Mouse (Mus musculus): ENCODE measurements around the gene Ralgapa1.
A peak's percentile ranks its signal among the peaks of the same experiment; 100 is the strongest.
"Not testable (repeated sequence)": the region's sequence is repeated elsewhere in the genome, so short reads cannot be mapped to it uniquely, and the experiment has no call there.

Ralgapa1 gene

DNA sequence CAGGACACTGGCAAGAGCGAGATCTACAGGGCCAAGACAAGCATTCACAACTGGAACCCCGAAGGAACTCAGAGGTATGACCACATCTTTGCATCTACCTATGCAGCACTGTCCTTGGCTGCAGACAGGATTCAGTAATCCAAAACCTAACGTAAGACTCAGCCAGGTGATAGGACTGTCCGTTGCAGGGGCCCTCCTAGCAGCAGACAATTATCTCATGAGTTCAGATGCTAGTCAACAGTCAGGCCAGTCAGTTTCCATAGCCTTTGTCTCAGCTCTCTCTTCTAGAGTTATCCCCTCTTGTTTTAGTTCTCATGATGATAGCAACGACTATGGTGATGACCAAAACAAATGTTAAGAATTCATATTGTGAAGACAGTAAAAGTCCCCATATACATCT lies 20.8 kb downstream of the Ralgapa1 start:
- no peak for DNase-seq (ENCODE audit: low spot score in 2 of 2)

DNA sequence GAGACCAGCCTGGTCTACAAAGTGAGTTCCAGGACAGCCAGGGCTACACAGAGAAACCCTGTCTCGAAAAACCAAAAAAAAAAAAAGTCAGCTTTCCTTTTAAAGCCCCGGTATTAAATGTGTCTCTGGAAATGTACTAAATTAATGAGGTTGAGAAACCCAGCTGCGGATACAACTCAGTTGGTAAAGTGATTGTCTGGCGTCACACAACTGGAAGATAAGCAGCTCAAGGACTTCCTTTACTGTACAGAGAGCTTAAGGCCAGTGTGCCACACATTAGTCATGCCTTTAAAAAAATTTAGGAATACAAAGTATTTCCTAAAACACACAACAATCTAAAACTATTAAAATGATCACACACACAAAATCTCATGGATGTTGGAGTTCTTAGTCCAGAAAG lies 22.2 kb downstream of the Ralgapa1 start:
- no peak for DNase-seq (ENCODE audit: low spot score in 2 of 2)

DNA sequence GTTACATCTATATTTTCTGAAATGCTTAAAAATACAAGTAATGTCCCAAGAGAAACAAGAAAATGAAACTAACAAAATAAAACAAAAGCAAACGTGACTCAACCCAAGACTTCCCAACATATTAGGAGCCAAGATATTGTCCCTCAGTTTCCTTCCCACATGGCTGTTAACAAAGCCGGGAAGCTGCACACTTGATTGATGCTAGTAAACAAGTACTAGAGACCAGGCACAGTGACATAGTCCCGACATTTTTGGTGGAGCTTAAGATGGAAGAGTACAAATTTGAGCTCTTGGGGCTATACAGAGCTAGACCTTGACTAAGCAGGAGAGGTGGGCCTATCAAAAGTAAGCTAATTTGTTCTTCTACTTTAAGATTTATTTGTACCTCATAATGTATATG lies 23.9 kb downstream of the Ralgapa1 start:
- DNase-seq (ENCODE audit: low spot score in 2 of 2), result no peak

DNA sequence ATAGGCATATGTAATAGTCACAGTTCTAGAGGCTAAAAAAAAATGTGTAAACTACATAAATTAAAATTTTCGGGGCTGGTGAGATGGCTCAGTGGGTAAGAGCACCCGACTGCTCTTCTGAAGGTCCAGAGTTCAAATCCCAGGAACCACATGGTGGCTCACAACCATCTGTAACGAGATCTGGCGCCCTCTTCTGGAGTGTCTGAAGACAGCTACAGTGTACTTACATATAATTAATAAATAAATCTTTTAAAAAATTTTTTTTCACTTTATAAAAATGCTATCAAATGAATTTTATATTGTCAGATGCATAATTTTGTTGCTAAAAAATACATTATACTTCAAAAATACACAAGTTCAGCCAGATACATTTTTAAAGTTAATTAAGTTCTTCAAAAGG lies 26.5 kb downstream of the Ralgapa1 start:
- DNase-seq (ENCODE audit: low spot score in 2 of 2), result not testable (repeated sequence)

DNA sequence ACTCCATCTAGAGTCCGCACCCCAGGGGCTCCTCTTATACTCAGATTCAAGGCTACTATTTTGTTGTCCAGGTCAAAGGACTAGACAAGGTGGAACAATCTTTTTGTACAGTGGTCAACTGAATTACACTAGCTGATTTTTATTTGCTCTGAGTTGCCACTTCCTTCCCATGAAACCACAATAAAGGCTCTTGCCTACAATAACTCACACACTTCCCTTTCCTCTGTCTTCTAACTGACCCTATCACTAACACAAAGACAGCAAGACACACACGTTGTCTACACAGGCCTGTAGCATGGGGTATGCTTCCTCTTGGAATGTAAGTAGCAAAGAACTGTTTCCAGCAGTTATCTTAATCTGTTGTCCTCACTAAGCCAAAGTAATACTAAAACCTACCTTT lies 35.7 kb downstream of the Ralgapa1 start:
- DNase-seq (ENCODE audit: low spot score in 2 of 2), result no peak

DNA sequence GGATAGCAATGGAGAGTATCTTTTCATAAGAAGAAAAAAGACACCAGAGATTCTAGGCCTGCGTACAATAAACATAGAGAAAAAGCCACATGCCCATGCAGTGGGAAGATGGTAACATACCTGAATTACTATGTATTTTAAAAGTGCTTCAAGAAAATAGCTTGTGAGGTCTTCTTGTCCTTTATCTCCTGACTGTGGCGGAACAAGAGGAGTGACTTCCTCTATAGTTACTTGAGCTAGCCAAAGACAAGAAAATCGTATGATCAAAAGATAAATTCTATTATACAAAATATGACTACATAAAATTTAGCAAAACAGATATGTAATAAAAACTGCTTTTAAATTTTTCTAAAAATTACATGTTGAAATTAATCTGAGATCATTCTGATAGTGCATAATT lies 38.3 kb downstream of the Ralgapa1 start:
- DNase-seq (ENCODE audit: low spot score in 2 of 2), result no peak

DNA sequence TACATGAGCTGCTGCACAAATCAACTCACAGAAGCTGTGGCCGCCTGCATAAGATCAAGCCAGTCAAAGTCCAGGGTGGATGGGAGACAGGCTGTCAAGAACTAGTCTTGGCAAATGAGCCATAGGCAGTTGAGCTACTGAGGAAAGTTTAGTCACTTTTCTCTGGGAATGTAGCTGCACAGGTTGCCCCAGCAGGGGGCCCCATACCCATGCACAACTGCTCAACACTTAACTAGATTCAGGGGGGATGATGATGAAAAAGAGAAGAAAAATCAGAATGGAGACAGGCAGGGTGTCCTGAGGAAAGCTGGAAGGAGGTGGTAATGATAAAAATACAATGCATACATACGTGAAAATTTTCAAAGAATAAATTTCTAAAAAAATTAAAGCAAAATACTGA lies 42.7 kb downstream of the Ralgapa1 start:
- peak in 1 of 2 experiments; percentile 22 for DNase-seq (ENCODE audit: low spot score in 2 of 2)

DNA sequence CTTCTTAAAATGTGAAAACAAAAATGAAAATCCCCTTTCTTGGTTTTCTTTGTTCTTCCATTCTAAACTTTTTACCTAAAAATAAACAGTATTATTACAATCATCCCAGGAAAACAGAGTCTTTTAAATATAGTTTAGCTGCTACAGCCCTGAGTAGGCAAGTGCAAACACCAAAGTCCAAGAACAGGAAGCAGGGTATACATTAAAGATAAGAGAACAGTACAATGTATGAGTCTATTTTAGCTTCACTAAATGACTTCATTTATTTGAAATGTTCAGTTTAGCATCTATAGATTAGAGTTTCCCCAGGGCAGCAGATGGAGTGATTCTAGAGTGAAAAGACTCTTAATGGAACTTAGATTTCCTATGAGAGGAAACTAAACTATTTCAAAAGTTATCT lies 43.6 kb downstream of the Ralgapa1 start:
- no peak for DNase-seq (ENCODE audit: low spot score in 2 of 2)

DNA sequence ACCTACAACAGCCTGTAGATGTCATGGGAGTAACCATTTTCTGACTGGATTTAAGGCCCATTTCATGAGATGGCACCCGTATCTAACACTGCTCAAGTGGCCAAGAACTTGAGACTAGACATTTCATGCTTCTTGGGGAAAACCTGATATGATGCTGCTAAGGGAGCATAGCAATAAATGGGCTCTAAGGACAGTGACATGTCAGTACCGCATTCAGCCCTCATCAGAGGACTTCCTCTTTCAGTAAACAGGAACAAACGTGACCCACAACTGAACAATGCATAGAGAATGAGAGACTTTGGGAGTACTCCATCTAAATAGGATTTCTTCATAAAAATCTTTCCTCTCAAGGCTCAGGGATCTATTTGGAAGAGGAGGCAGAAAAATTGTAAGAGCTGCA lies 46.7 kb downstream of the Ralgapa1 start:
- no peak for DNase-seq (ENCODE audit: low spot score in 2 of 2)

DNA sequence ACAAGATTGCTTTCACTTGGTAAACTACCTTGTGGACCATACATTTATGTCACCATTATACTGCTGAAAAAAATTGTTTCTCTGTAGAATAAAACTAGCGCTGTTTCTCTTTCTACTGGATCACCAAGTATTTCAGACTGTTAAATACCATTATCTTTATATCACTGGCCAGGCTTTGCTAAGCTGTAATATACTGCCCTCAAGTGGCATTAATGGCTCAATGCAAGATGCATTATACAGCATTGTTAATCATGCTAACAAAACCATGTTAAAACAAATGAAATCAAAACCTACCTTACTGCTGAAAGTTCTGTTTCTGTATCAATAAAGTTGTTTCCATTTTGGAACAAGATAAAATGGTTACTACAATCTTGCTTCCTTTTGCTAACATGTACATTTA lies 100.6 kb downstream of the Ralgapa1 start:
- DNase-seq (ENCODE audit: low spot score in 2 of 2), result peak in 1 of 2 experiments; percentile 10

DNA sequence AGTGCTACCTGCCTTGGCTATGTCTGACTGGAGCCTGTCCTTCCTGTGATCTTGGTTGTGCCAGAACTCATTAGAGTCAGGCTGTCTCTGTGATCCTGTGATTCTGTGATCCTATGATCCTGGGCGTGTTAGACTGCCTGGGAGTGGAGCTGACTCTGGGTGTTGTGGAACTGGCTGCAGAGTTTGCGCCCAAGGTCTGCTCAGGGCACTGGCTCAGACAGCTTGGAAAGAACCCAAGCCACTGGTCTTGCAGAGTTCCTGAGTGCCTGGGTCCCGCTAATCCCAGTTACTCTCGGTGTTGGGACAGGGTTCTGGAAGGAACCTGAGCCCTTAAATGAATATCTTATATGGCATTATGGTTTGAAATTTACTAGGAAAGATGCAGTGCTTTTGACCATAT lies 115.1 kb downstream of the Ralgapa1 start:
- no peak for DNase-seq (ENCODE audit: low spot score in 2 of 2)

DNA sequence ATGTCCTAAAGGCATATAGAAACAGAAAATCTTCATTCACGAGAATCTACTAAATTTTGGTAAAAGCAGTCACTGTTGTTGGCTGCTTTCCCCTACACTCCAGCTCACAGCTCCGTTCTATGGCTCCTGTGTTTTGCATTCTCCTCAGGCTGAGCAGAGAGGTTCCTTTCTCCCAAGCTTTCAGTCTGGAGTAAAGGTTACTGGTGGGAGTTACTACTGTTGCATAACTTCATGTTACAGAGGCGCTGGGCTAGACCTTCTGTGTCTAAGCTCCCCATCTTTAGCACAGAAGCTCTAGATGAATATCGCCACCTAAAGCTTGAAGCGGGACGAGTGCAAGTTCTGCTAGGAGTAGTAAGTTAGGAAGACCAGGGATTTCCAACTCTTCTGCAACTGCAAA lies 154.3 kb downstream of the Ralgapa1 start:
- no peak for DNase-seq (ENCODE audit: low spot score in 2 of 2)

DNA sequence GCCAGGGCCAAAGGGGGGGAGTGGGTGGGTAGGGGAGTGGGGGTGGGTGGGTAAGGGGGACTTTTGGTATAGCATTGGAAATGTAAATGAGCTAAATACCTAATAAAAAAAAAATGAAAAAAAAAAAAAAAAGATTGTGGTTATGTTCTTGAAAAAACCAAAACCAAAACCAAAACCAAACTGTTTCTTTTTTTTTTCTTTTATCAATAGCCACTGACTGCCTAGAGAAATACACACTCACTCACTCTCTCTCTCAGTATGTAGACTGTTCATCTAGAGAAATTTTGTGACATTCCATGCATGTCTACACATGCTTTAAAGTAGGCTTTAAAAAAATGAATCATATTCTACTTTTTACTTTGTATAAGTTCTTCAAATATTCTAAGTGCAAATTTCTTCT lies 157.8 kb downstream of the Ralgapa1 start:
- DNase-seq (ENCODE audit: low spot score in 2 of 2), result not testable (repeated sequence)

DNA sequence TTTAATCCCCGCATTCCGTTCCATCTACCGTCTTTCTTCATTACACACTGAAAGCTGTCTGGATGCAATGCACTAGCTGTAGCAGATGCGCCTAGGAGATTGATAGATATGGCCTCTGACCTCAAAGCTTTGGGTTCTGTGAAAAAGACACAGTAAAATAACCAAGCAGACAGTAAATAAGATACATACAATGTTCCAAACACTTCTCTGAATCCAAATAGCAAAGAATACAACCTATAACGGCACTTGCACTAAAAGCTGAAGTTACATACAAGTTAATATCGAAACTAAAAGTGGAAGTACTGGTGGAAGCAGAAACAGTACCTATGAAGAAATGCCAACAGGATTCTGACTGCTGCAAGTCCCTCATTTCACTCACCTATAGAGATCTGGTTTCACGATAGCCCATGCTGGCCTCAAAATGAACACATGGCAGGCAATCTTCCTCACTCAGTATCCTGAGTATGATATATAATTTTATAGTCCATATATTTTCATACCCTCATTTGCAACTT lies 172.9 kb downstream of the Ralgapa1 start:
- no peak for DNase-seq (ENCODE audit: low spot score in 2 of 2)

DNA sequence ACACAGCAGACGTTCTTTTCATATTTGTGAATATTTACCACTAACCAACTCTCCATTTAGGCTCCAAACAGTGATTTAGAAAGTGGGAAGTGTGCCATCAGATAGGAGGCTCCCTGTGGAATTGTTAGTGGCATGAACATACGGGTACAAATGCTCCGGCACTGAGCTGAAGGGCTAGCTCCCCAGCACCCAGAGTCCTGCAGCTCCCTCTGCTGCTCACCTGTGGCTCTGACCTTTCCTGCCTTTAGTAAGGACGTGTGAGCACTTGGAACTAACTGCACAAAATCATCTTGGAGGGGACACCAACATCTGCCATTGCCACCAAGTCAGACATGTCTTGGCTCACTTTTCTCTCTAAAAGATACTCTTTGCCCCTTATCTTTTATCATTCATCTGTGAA lies 194.3 kb downstream of the Ralgapa1 start:
- DNase-seq (ENCODE audit: low spot score in 2 of 2), result peak in 1 of 2 experiments; percentile 11

DNA sequence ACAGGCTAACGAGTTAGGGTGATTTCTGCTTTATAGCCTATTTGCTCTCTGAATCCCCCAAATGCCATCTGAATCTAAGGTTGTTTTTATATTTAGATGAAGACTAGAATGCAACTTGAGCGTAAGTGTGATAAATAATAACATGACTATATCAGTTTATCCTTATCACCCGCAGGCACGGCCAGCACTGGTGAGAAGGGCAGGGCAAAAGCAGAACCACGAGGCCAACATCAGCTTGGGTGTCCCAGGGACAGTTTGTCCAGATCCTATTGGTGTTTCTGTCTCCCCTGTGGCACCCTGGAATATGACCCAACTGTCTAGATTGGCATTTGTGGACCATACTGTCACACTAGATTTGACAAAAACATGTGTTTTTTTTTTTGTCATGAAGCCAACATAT lies 197.7 kb downstream of the Ralgapa1 start:
- no peak for DNase-seq (ENCODE audit: low spot score in 2 of 2)

DNA sequence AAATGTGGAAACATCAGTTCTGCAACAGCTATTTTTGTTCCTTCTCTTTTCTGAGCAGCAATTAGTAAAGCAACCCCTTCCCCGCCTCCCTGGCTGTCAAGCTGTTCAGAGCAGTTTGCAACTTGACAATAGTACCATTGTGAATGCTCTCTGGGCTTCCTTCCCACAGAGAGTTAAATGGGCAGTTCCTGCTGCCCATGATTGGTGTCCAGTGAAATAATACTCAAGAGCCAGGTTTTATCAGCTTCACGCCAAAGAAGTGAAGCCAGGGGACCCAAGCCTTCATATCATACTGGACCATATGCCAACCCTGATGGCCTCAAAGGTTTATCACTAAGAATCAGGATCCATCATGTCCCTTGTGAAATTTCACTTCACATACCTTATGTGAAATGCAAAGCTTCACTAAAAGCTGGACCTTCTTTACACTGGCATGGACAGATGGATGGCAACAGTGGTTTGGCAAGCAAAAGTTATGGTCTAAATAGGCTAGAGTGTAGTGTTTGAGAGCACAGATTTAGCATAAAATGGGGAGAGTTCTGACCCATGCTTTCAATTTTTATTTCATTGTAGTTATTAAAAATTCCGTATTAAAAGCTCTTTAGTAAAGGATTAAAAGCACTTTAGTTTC lies 198.2 kb downstream of the Ralgapa1 start:
- no peak for DNase-seq (ENCODE audit: low spot score in 2 of 2)

DNA sequence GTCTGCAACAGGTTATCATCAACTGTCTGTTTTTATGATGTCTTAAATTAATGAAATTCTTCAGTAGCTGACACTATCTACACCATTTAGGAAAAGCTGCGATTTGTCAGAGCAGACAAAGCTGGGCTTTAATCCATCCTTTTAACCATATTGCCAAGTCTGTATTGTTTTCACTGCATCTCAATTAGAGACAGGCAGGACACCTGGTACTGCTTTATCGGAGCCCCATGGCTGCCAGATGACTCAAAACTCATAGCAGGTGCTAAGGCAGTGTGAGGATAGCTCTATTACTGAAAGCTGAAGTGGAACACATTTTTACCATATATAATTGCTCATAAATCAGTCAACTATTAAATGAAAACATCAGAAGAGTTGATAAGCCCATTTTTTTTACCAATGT lies 200.6 kb downstream of the Ralgapa1 start:
- no peak for DNase-seq (ENCODE audit: low spot score in 2 of 2)

DNA sequence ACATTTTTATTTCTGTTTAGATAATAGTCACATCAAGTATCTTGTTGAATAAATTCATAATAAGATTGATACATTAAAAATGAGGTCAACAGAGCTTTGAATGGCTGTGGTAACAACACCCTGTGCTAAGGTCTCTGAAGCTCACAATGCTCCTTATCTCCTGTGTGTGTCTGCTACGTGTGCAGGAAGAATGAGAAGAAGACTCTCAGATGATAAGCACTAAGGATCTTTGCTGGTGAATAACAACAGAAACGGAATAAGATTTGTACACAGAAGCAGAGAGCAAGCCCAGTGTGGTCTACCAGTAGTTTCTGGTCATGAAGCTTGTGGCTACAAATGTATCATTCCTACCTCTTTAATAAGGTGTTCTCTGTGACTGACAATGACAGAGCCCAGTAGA lies 210.2 kb downstream of the Ralgapa1 start:
- no peak for DNase-seq (ENCODE audit: low spot score in 2 of 2)

DNA sequence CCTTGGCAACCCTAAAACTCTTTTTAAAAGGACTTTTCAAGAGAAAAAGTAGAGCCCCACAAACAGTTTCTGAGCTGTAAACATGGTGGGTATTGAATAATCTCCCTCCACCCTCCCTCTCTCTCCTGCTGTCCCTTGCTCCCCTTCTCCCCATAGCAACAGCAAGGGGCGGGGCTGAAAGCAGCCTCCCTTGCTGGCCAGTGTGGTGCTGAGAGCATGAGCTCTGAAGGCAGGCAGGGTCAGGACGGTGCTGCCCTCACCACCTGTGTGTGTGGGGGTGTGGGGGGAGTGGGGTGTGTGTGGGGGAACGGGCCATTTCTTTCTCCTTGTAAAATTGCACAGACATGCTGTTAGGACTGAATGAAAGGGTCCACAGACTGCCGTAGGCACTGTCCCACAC lies 213.1 kb downstream of the Ralgapa1 start:
- DNase-seq (ENCODE audit: low spot score in 2 of 2), result no peak

DNA sequence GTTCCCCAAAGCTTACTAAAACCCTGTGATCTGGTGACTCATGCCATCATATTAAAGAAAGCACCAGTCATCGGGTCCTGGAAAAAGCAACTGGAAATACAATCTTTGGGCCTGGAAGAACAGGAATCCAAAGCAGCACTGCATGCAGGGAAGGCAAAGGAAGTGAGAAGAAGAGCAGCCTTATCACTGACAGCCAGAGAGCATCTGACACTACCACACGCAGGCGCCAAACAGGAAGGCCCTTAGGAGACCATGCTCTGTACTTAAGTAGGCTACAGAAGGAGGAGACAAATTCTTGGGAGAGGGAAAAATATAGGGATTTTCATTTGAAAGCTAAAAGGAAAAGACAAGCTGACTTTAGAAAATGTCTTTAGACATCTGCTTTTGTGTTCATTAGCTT lies 216.6 kb downstream of the Ralgapa1 start:
- no peak for DNase-seq (ENCODE audit: low spot score in 2 of 2)

DNA sequence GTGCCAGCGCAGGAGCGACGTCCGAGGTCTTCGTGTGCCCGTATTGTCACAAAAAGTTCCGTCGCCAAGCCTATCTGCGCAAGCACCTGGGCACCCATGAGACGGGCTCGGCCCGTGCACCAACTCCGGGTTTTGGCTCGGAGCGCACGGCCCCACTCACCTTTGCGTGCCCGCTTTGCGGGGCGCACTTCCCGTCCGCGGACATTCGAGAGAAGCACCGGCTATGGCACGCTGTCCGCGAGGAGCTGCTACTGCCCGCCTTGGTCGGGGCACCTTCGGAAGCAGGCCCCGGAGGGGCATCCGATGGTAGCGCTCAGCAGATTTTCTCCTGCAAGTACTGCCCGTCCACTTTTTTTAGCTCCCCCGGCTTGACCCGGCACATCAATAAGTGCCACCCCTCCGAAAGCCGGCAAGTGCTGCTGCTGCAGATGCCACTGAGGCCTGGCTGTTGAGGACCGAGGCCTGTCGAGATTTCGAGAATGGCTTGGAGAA lies 220.4 kb downstream of the Ralgapa1 start:
- no peak for DNase-seq (ENCODE audit: low spot score in 2 of 2)

DNA sequence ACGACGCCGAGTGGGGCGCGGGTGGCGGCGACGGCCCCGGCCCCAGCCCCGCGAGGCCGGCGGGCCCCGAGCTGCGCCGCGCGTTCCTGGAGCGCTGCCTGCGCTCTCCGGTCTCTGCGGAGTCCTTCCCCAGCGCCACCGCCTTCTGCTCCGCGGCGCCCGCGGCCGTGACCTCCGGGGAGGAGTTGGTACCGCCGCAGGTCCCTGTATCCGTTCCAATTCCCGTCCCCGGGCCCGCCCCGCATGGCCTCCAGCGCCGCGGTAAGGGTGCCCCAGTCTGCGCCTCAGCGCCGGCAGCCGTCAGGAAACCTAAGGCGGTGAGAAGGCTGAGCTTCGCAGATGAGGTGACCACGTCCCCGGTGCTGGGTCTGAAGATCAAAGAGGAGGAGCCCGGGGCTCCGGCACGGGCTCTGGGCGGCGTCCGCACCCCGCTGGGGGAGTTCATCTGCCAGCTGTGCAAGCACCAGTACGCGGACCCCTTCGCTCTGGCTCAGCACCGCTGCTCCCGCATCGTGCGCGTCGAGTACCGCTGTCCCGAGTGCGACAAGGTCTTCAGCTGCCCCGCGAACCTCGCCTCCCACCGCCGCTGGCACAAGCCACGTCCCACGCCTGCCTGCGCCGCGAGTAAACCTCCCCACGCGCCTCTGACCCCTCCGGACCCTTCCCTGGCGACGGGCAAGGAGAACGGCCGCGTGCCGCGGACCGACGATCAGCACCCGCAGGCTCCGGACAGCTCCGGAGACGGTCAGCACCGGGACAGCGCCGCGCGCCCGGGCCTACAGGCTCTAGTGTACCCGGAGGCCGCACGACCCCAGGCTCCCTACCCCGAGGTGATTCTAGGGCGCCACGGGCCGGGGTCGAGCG lies 221.1 kb downstream of the Ralgapa1 start:
- peak in 1 of 2 experiments; percentile 14 for DNase-seq (ENCODE audit: low spot score in 2 of 2)
